Mouse (Mus musculus) kidney, embryonic 14.5 days (tissue): ENCODE measurements at regions not wholly inside any gene's neighbourhood (a gene's known extent, or its start where the extent isn't known, plus 50 kb on each side); places are given as distances from the start of the nearest gene placed in this dataset.

ENCODE experiments used
- ATAC-seq: fragments of 200-750 bp; cut with Nextera tagmentation; 2 replicates; pipeline ENCODE4 v1.8.0; 2017; ENCODE audit warnings: moderate number of reproducible peaks, mild to moderate bottlenecking, moderate TSS enrichment, moderate library complexity; ENCODE audit not compliant: low FRiP score, low TSS enrichment
- H3K27ac ChIP-seq: fragments of 300-500 bp; sonication (generic); 2 replicates; pipeline ENCODE4 v1.5.1; 2014; ENCODE audit warnings: low read depth, mild to moderate bottlenecking, low read length, moderate library complexity, mixed read lengths
- H3K27me3 ChIP-seq: fragments of 300-500 bp; sonication (generic); 2 replicates; pipeline ENCODE4 v1.6.1; 2014; ENCODE audit warnings: mild to moderate bottlenecking, low read length; ENCODE audit not compliant: control insufficient read depth, insufficient read depth
- H3K36me3 ChIP-seq: fragments of 300-500 bp; sonication (generic); 2 replicates; pipeline ENCODE4 v1.6.1; 2014; ENCODE audit warnings: low read length, mixed read lengths; ENCODE audit not compliant: control insufficient read depth, insufficient read depth
- H3K4me1 ChIP-seq: fragments of 300-500 bp; sonication (generic); 2 replicates; pipeline ENCODE4 v1.6.1; 2014; ENCODE audit warnings: low read length, mixed read lengths; ENCODE audit not compliant: control insufficient read depth, insufficient read depth
- H3K4me2 ChIP-seq: fragments of 300-500 bp; sonication (generic); replicated peaks from 2 replicates; pipeline ENCODE4 v1.6.1; 2014; ENCODE audit warnings: low read depth, mild to moderate bottlenecking, low read length
- H3K4me3 ChIP-seq: fragments of 300-500 bp; sonication (generic); 2 replicates; pipeline ENCODE4 v1.5.1; 2014; ENCODE audit warnings: mild to moderate bottlenecking, low read length
- H3K9ac ChIP-seq: fragments of 300-500 bp; sonication (generic); 2 replicates; pipeline ENCODE4 v1.6.1; 2014; ENCODE audit warnings: low read depth, mild to moderate bottlenecking, low read length, moderate library complexity
- H3K9me3 ChIP-seq: fragments of 300-500 bp; sonication (generic); 2 replicates; pipeline ENCODE4 v1.6.1; 2016; ENCODE audit warnings: low read length; ENCODE audit not compliant: control insufficient read depth
- WGBS: fragments of 180-500 bp; shearing (Covaris S2); extraction: QIAGEN DNeasy Blood & Tissue Kit; methylation state at CpG from one replicate; pipeline ENCODE4 v1.1.7; 2014; 5-methylcytosine and 5-hydroxymethylcytosine counted together

- ATAC-seq: no peak
- WGBS: 74% methylated on average over 5 of the region's 5 CpGs
- no peaks in the 10 kb centered on the region for H3K9me3 ChIP-seq
Observed at GRCm38 (mm10) chr3:149118806-149119205, 128.5 kb upstream of the Adgrl2 start.

DNA sequence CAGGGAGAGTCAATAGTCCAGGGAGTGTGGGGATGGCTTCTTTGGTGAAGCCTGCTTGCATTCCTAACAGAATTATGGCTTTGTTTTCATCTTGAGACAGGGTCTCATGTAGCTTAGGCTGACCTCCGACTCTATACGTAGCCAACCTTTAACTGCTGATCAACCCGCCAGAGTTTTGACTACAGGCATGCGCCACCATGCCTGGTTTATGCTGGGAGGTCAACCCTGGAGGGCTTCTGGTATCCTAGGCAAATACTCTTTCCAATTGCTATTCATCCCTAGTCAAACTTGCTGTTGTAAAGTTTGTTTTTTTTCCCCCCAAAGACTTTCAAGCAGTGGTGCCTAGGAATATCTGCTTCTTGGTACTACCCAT, 127.3 kb upstream of the Adgrl2 start:
- ATAC-seq: no peak

More at GRCm38 (mm10) chr3:149118806-149119205, 128.5 kb upstream of the Adgrl2 start:
- no peak overlapping the region for H3K9ac ChIP-seq
- H3K36me3 ChIP-seq: no peaks in the 10 kb centered on the region
- no peak overlapping the region for H3K4me2 ChIP-seq
- no peak overlapping the region for H3K4me3 ChIP-seq
- peaks cover 6% of the 10 kb centered on the region; the same call in 1 of the 2 replicates for H3K4me1 ChIP-seq
- no peak overlapping the region for H3K27ac ChIP-seq
- no peaks in the 10 kb centered on the region for H3K27me3 ChIP-seq

DNA sequence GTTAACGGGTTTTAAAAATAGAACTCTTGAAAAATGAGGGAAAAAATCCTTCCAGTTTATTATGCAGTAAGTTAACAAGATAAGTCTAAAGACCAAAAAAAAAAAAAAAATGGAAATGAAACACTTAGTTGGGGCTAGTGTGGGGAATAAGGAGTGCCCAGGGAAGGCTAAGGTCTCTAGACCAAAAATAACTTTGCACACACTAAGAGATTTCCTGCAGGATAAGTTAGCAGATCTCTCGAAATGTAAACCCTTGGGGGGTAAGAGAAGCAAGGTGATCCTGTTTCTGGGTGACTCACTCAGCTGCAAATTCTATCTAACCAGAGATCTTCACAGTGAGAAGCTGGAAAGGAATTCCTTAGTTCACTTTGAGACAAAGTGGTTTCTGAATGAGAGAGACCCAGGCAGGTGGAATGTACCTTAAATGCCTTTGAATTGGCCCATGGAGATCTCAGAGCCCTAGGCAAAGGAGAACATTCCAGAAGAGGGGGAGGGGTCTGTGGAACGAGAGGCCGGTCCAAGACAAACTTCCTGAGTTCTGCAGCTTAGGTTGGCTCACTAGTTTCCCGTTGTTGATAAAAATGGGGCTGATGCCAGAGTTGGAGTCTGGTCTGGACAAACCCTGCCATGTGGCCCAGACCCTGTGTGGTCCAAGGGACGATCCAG, 126.8 kb upstream of the Adgrl2 start:
- peak; percentile 67; the same call in 1 of the 2 replicates for ATAC-seq

More for the DNA sequence above, 127.3 kb upstream of the Adgrl2 start:
- Histone ChIP-seq H3K27me3 (no peaks in the 10 kb centered on the region), H3K4me3 (no peak overlapping the region), H3K9me3 (no peaks in the 10 kb centered on the region), H3K36me3 (no peaks in the 10 kb centered on the region), H3K9ac (no peak overlapping the region), H3K4me1 (peaks cover 6% of the 10 kb centered on the region; the same call in 1 of the 2 replicates), H3K4me2 (no peak overlapping the region), H3K27ac (peak overlapping the region; percentile 47; the same call in 1 of the 2 replicates)
- 59% methylated on average over 4 of the region's 4 CpGs for WGBS

DNA sequence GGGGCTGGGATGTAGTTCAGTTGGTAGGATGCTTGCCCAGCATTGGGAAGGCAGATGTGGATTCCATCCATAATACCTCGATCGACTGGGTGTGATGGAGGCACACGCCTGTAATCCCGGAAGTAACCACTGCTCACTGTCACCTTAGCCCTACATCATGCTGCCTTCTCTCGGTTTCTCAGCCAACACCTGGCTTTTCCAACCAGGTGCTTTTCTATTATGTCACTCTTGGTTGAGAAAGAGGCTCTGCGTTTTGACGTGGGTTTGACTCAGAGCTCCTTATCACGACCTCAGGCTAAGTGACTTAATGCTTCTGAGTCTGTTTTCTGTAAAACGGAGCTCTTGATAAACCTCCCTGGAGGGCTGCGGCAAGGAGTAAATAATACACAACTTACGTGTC, 126.2 kb upstream of the Adgrl2 start:
- H3K4me1 ChIP-seq: peaks cover 6% of the 10 kb centered on the region; the same call in 1 of the 2 replicates
- H3K36me3 ChIP-seq: no peaks in the 10 kb centered on the region
- H3K9me3 ChIP-seq: no peaks in the 10 kb centered on the region
- H3K4me2 ChIP-seq: no peak overlapping the region
- H3K27ac ChIP-seq: no peak overlapping the region
- H3K27me3 ChIP-seq: no peaks in the 10 kb centered on the region
- 77% methylated on average over 11 of the region's 11 CpGs for WGBS
- H3K4me3 ChIP-seq: no peak overlapping the region
- H3K9ac ChIP-seq: no peak overlapping the region
- ATAC-seq: no peak

More for the DNA sequence above, 126.8 kb upstream of the Adgrl2 start:
- H3K4me3 ChIP-seq: no peak overlapping the region
- no peaks in the 10 kb centered on the region for H3K9me3 ChIP-seq
- H3K4me2 ChIP-seq: no peak overlapping the region
- 47% methylated on average over 6 of the region's 6 CpGs for WGBS
- peak overlapping the region; percentile 47; the same call in 1 of the 2 replicates for H3K27ac ChIP-seq
- H3K9ac ChIP-seq: no peak overlapping the region
- H3K4me1 ChIP-seq: peaks cover 6% of the 10 kb centered on the region; the same call in 1 of the 2 replicates
- no peaks in the 10 kb centered on the region for H3K36me3 ChIP-seq
- H3K27me3 ChIP-seq: no peaks in the 10 kb centered on the region

DNA sequence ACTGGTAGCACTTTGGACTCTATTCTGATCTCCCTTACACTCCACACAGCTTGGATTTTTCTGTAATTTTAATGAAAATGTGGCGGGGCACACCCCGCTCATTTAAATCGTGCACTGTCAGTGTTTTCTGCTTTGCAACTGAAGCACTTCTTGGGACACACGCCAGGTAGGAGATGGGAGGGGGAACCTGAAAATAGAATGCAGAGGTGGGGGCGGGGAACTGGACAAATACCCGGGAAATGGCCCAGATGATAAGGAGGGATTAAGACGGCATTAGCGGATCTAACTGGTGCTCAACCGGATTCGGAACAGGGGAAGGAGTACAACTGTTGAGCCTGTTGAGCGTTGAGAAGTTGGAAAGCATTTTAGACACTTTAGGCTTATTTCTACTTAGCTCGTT, 125.5 kb upstream of the Adgrl2 start:
- H3K4me2 ChIP-seq: no peak overlapping the region
- no peak for ATAC-seq
- H3K9me3 ChIP-seq: no peaks in the 10 kb centered on the region
- WGBS: 83% methylated on average over 12 of the region's 12 CpGs
- no peaks in the 10 kb centered on the region for H3K36me3 ChIP-seq
- H3K4me1 ChIP-seq: peaks cover 6% of the 10 kb centered on the region; the same call in 1 of the 2 replicates
- no peaks in the 10 kb centered on the region for H3K27me3 ChIP-seq
- no peak overlapping the region for H3K9ac ChIP-seq
- H3K27ac ChIP-seq: no peak overlapping the region
- H3K4me3 ChIP-seq: no peak overlapping the region

DNA sequence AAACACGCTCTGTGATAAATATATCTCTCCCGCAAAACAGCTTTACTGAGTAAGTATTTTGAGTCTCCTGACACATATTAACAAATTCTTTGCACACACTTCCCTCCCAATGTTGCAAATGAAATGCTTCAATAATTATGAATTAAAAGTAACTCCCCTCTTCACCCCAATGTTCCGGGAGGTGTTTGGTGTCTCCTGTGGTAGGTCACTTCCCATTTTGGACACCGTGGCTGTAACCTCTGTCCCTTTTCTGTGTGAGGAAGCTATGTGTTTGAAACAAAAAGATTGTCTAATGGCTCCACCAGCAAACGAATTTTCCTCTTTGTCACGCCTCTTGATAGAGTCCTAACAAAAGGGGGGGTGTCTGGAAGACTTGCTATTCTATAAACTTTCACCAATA, 122.5 kb upstream of the Adgrl2 start:
- H3K4me1 ChIP-seq: peaks cover 6% of the 10 kb centered on the region; the same call in 1 of the 2 replicates
- H3K4me3 ChIP-seq: no peak overlapping the region
- no peak overlapping the region for H3K9ac ChIP-seq
- H3K27ac ChIP-seq: no peak overlapping the region
- no peaks in the 10 kb centered on the region for H3K36me3 ChIP-seq
- no peak overlapping the region for H3K4me2 ChIP-seq
- WGBS: 82% methylated on average over 6 of the region's 6 CpGs
- H3K27me3 ChIP-seq: no peaks in the 10 kb centered on the region
- no peaks in the 10 kb centered on the region for H3K9me3 ChIP-seq
- no peak for ATAC-seq

DNA sequence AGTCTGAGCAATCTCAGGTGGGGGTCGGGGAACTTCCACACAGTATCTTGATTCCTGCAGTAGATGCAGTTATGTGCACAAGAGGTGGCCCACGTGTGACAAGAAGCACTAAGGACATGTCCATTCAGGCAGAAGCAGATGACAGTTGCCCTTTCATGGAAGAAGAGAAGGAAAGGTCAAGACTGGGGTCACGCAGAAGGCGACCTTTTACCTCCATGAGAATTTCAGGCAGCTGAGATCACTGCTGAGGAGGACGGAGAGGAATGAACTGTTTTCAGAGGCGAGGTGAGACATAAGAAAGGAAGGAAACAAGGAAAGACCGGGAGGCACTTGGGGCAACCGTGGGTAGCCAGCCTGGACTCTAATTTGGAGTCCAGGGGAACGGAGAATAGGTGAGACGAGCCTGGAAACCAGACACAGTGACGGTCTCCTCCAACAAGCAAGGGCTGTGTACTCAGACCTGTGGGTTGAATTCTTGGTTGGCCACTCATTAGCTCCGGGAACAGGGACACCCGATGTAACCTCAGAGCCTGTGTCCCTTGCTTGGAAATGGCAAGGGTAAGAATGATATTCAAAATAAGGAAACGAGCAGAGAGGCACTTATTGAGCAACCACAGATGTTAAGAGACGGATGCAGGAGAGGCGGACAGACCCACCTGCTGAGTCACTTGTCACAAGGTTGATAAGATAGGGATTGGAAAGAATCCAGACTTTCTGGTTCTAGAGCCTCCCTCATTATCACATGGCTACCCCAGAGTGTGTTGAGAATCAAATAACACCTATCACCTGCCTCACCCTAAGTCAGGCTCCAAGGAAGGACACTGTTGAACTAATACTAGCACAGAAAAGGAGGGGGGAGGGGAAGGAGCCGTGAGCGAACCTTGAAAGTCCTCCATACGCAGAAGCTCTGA, 121.4 kb upstream of the Adgrl2 start:
- Histone ChIP-seq H3K9ac (no peak overlapping the region), H3K36me3 (no peaks in the 10 kb centered on the region), H3K4me3 (no peak overlapping the region), H3K4me2 (no peak overlapping the region), H3K4me1 (no peaks in the 10 kb centered on the region), H3K27me3 (no peaks in the 10 kb centered on the region), H3K27ac (no peak overlapping the region), H3K9me3 (no peaks in the 10 kb centered on the region)
- peak; percentile 29; the same call in 1 of the 2 replicates for ATAC-seq
- WGBS: 60% methylated on average over 19 of the region's 19 CpGs

DNA sequence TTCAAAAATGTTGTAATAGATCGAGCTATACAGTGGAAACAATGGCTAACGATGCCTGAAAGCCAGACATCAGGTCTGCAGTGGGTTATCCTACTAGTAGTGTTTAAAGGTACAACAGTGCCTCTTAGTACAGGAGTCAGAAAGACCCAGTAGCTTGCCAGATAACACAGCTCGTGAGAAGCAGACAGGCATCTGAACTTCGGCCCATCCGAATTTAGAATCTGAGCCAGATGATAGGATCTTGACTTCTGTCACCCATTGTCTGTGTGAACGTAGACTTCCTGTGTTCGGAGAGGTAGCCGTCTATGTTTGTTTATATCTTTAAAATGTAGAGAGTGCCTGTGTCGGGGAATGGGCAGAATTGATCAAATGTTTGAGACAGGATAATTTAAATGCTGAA, 120.5 kb upstream of the Adgrl2 start:
- WGBS: 57% methylated on average over 9 of the region's 9 CpGs
- peaks cover 6% of the 10 kb centered on the region; the same call in 1 of the 2 replicates for H3K4me1 ChIP-seq
- no peak overlapping the region for H3K27ac ChIP-seq
- no peaks in the 10 kb centered on the region for H3K9me3 ChIP-seq
- H3K4me3 ChIP-seq: no peak overlapping the region
- H3K36me3 ChIP-seq: no peaks in the 10 kb centered on the region
- no peak overlapping the region for H3K4me2 ChIP-seq
- H3K9ac ChIP-seq: no peak overlapping the region
- ATAC-seq: no peak
- H3K27me3 ChIP-seq: no peaks in the 10 kb centered on the region
